Mouse (Mus musculus) G1E (cell line): ENCODE measurements around the gene Rapgef3.

Experiments used
- CTCF ChIP-seq: IDR thresholded peaks from 2 replicates; pipeline ENCODE4 v1.5.1; 2012; ENCODE audit warnings: low read depth, low read length, inconsistent platforms, mixed read lengths
- GATA1 ChIP-seq: IDR thresholded peaks from 2 replicates; pipeline ENCODE4 v1.6.1; 2012; ENCODE audit warnings: borderline replicate concordance, low read length, inconsistent platforms, mixed read lengths
- GATA2 ChIP-seq: IDR thresholded peaks from 2 replicates; pipeline ENCODE4 v1.6.1; 2012; ENCODE audit warnings: low read depth, low read length, inconsistent platforms, borderline replicate concordance
- TAL1 ChIP-seq: conservative IDR thresholded peaks from 2 replicates; pipeline ENCODE4 v1.6.1; 2012; ENCODE audit warnings: low read depth, low read length, inconsistent platforms, mixed read lengths

- TF ChIP-seq CTCF, result no peak
- no peak for TF ChIP-seq GATA2
- TF ChIP-seq GATA1, result no peak
- no peak for TF ChIP-seq TAL1
These were observed 45.9 kb upstream of the Rapgef3 start for GRCm38 (mm10) chr15:97813452-97814204.
